Mouse (Mus musculus) urinary bladder, postnatal 4 days (tissue): ENCODE data around the gene Olfr710.
"Not testable (repeated sequence)": the region's sequence is repeated elsewhere in the genome, so short reads cannot be mapped to it uniquely, and the experiment has no call there.

Experiments used
- DNase-seq, 2 experiments: peaks; one replicate each; pipeline ENCODE4 v3.0.0; 2021 to 2022; ENCODE audit warnings: low spot score in 2 of 2

Gene Olfr710

GRCm38 (mm10) chr7:106948212-106948611 is at the start of gene Olfr710:
Gene Olfr710 (minus strand): TSS chr7:106948312.
- DNase-seq: no peak

GRCm38 (mm10) chr7:106985236-106985635 is 37.1 kb upstream of the Olfr710 start:
- no peak for DNase-seq

GRCm38 (mm10) chr7:106975353-106975752 is 27.2 kb upstream of the Olfr710 start, which contains the start of gene Olfr711:
Gene Olfr711 (minus strand): TSS chr7:106975453.
- DNase-seq: no peak

- not testable (repeated sequence) for DNase-seq
Observed at GRCm38 (mm10) chr7:106967503-106967902, 19.4 kb upstream of the Olfr710 start.

GRCm38 (mm10) chr7:106963837-106964236 is 15.7 kb upstream of the Olfr710 start, which contains the start of gene Olfr6:
Gene Olfr6 (minus strand): TSS chr7:106963937.
- DNase-seq: no peak

- DNase-seq: no peak
Observed at GRCm38 (mm10) chr7:106932119-106932518, 16.0 kb downstream of the Olfr710 start, which contains the start of gene Olfr709-ps1. Gene Olfr709-ps1 (minus strand): TSS chr7:106932219.

- peak in 1 of 2 experiments; percentile 68 for DNase-seq
Observed at GRCm38 (mm10) chr7:106920961-106921360, 27.2 kb downstream of the Olfr710 start.

GRCm38 (mm10) chr7:106907676-106908075 is 40.4 kb downstream of the Olfr710 start, which contains the start of gene Olfr1532-ps1:
Gene Olfr1532-ps1 (plus strand): TSS chr7:106908001.
- DNase-seq: no peak

GRCm38 (mm10) chr7:106901141-106901540 is 47.0 kb downstream of the Olfr710 start, which contains the start of gene Olfr707:
Gene Olfr707 (minus strand): TSS chr7:106901241.
- DNase-seq: not testable (repeated sequence)
